Mouse (Mus musculus) adrenal gland, postnatal 10 days (tissue): ENCODE results near the gene Mrgprg. TPM values are rescaled to one million over a fixed set of nuclear protein-coding genes. Genes with fewer than 3 reads are reported as not detected.

Experiments used
- DNase-seq: peaks from one replicate; pipeline ENCODE4 v3.0.0; 2021; ENCODE audit warnings: mixed read lengths
- total RNA-seq, 2 experiments: library from RNA; stranded (reverse); gene quantifications; 2 replicates each; pipeline ENCODE4 v1.2.3; 2021

The Mrgprg gene
- total RNA-seq, 2 experiments from 2014 or later: 0.18 to 0.58 TPM

DNA sequence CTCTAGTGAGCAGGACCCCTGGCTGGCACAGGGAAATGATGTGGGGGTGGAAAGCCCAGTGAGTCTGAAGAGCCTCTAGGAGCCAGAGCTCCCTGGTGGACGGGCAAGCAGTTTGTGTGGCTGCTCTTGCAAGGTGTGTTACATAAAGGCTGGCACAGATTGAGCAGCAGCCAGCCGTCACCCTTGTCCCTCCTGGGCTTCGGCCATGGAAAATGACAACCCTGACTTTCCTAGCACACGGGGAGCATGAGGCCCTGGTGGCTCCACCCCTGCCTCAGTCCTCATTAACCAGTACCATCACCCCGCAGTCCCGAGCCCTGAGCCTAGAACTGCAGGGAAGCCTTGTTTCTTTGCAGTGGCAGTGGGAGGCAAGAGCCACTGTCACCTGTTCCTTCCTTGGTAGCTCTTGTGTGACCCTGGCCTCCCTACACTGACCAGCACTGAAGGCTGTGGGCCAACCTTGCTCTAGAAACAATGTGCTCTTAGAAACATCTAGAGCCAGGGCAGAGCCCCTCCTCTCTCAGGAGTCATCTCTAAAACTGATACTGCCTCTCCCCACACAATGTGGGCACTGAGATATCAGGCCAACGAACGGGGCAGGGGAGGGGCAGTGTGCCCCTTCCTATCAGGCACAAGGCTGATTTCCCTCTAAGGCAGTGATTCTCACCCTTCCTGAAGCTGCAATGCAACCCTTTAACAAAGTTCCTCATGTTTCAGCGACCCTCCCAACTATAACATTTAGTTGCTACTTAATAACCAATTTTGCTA, 11.3 kb downstream of the Mrgprg start:
- peak; percentile 56 for DNase-seq

DNA sequence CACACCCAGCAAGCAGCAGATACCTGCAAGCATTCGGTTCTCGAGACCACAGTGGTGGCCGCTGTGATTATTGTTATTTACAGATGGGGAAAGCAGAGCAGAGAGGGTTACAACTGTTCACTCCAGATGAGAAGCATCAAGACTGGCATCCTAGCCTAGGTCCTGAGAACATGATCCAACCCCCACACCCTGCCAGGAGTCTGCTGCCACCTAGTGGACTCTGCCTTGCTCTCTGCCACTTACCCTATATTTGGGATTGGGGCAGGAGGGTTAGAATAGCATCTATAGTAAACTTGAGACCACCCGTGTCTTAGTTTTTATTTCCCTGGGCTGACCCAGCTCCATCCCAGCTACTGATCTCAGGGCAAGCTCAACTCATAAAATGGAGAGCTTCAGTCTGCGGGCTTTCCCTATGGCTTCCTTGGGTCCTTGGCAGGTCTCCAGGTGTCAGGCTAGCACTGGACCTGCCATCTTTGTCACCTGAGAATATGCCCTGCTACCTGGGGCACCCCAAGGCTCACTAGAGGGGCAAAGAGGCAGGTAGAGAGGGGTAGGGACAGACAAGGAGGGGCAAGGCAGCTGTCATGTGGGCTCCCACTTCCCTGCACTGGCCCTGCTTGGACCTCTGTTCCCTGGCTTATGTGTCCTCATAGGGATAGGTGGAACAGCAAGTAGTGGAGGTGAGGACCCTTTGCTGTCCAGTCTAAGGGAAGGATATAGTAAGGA, 12.6 kb downstream of the Mrgprg start:
- DNase-seq: peak; percentile 81

DNA sequence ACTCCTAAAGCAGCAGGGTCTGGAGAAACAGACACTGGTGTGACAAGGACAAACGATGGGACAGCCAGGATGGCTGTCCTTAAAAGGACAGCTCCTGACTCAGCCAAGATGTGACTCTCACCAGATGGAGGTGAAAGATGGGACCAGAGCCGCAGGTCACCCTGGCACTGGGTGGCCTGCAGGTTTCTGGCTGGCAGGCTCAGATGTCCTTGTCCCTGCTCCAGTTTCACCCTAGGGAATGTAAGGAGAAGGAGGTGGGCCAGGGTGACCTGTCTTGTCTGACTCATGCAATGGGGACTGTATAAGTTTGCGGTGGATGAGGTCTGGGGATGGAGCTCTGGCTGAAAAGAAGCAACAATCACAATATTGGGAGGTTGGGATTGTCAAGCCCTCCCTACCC, 14.2 kb downstream of the Mrgprg start:
- DNase-seq: no peak

DNA sequence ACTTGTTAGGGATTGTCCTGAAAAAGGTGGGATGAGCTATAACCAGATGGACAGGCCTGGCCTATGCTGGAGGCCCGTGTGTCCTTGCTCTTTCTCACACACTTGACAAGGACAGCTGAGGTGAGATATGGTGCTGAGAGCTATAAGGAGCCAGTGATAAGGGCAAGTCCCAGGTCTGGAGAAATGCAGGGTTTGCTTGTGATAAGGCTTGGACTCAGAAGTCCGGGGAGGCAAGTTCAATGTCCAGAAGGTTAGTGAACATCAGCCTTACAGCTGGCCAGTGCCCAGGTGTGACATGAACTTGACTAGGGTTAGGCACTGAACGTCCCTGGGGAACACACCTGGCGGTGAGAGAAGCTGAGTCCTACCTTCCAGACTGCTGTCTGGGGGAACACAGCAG, 14.7 kb downstream of the Mrgprg start:
- no peak for DNase-seq

DNA sequence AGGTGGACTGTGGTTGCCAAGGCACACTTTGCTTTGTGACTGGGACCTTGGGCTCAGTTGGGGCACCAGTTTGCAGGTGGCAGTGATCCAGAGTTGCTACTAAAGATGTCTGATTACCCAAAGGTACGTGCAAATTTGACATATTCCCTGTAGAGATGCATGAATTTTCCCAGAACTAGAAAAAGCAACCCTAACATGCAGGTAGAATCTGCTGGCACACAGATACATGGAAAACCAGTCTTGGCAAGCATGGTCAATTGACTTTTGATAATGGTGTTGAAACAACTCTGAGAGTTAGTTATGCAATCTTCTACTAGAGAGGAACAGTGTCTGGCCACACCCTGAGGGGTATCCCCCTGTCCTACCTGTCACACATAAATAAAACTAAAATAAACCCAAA, 15.4 kb downstream of the Mrgprg start:
- no peak for DNase-seq

DNA sequence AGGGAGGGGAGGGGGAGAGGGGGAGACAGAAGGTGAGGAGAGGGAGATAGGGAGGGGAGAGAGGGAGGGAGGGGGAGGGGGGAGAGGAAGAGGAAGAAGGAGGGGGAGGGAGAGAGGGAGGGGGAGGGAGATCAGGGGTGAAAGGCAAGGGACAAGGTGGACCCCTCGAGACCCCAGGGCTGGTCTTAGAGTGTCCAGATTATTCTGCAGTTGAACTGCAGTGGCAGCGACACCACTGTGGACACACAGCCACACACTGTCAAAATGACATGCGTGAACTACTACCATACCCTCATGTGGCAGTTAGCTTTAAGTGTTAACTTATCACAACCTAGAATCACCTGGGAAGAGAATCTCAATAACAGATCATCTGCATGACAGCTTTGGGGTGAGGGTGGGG, 17.7 kb downstream of the Mrgprg start:
- DNase-seq: no peak

DNA sequence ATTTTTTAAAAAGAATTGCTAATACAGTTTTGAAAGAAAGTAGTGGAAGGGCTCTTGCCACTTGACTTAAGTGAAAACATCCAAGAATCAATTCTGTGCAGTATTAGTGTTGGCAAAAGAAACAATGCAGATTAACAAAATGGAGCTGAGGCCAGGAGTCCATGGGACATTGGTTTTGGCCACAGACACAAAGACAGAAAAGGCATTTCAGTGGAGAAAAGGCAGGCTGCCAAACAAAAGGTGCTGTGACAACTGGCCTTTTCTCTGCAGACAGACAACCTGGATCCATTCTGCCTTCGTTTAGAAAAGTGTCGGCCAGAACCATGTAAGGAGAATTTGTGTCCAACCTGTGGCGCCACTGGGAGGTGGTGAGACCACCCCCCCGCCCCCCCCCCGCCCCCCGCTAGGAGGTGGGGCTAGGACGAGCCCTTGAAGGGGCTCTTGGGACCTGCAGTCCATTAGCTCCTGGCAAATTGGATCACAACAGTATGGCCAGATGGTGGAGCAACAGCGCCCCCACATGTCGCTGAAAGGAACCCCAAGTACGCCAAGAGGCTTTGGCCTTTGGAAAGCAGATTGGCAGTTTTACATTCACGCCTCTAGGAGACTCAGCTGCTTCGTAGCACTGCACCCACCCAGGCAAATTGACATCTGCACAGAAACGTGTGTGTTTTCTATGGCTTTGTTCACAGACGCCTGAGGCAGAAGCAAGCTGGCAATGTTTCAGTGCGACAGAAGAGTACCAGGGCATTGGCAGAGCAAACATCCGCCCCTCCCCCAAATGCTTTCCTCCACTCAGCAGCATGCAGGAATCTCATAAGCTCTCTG, 18.5 kb downstream of the Mrgprg start:
- DNase-seq: peak; percentile 93

DNA sequence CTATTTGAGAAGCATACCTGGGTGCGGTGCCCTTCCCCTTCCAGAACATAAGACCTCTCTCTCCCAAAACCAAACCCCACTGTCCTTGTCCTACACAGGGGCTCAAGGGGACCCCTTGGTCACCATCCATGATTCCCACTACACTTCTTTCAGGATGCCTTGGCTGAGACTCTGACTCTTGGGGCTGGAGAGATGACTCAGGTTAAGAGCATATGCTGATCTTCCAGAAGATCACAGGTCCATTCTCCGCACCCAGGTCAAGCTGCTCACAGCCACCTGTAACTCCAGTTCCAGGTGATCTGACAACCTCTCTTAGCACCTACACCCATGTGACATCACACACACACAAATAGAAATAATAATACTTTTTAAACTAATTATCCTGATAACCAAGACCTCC, 26.1 kb downstream of the Mrgprg start:
- no peak for DNase-seq

DNA sequence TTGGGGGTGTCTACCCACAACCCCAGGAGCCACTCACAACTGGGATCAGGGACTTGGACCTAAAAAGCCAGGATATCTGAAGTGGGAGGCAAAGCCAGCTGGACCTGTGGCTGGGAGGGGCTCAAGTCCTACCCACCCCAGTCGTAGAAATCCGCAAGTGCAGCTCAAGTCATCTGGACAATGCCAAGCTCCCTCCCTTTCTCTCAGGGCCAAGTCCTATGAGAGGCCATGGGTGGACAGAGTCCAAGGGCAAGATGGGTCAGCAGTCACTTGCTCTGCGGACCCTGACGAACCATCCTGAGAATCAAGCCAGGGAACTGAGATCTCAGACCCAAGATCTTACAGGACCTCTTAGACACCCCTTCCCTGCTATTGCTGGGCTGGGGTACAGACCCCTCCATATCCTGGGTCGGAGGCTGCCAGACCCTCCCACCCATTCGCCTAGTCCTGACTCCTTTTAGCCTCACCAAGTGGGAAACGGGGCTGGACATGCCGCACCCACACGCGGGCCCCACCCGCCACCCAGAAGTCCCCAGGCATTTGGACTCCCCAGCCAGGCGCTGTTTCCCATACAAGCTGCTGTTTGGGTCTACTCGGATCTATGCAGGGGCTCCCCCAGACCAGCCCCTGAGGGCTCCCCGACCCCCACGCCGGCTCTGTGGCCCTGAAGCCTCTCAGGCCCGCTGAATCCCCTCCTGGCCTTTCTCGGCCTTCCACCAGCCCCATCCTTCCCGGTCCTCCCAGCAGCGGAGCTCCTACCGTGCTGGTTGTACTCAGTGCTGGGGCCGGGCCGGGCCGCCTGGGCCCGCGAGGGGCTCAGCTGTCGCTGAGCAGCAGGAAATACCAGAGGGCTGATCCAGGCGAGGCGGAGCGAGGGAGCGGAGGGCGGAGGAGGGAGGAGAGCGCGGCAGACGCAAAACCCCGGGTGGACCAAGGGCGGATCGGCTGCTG, 27.0 kb downstream of the Mrgprg start:
- peak; percentile 91 for DNase-seq

DNA sequence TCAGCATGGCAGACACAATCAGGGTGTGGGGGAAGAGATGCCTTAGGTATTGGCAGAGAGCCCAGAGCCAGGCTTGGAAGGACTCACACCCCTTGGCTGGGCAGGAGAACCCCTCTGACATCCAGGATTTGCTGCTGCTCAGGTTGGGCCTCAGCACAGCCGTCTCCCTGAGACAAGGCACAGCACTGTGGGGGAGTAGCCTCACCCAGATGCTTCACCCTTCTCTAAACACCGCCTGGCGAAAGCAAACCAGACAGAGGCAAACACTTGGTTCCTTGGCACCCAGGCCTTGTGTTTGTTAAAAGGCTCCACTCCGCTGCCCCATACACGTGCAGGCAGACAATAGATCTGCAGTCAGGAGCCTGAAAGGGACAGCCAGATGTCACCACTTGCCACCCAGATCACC, 28.2 kb downstream of the Mrgprg start:
- no peak for DNase-seq

DNA sequence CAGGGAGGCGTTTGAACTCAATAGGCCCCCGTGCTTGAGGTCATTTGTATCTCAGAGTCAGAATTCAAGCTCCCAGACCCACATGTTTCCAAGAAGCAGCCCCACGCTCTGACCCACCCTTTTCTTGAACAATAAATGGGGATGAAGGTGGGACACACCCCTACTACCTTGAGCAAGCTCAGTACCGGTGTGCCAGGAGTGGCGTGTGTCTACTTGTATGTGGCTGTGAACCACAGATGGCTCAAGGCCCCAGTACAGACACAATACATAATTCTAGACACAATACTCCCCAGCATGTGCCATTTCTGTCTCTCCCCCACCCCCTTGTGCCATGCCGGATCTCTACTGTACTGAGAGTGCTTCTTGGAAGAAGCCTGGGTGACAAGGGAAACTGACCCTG, 28.6 kb downstream of the Mrgprg start:
- no peak for DNase-seq

DNA sequence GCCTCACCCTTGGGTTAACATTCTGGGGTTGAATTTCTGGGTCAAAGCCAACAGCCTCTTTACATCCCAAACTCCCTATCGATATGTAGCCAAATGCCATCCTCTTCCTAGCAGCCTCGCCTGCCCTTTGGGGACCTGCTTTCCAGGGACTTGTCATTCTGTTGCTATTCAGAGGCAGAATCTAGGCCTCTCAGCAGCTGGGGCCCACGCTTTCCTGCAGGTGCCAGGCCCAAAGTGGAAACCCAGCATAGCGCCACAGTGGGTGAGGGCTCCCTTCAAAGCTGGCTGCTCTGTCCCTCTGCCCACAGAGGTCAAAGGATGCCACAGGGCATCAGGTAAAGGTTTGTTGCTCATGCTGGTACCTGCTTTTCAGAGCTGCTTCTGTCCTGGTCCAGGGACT, 33.0 kb downstream of the Mrgprg start:
- no peak for DNase-seq

DNA sequence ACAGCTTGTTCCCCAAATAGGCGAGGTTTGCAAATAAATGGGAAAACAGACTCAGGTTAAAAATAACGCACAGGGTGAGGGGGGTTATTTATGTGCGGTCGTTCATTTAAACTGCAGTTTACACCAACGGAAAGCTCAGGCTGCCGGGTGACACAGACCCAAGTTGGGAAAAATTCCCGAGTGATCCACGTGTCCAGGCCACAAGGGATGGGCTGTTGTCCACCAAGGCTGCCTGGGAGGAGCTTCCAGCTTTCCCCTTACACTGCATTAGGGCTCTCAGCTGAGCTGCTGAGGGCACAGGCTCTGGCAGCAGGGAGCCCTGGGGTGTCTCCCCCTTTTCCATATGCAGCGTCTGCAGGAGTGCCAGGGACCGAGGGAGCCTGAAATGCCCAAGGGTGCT, 36.9 kb downstream of the Mrgprg start:
- peak; percentile 34 for DNase-seq

DNA sequence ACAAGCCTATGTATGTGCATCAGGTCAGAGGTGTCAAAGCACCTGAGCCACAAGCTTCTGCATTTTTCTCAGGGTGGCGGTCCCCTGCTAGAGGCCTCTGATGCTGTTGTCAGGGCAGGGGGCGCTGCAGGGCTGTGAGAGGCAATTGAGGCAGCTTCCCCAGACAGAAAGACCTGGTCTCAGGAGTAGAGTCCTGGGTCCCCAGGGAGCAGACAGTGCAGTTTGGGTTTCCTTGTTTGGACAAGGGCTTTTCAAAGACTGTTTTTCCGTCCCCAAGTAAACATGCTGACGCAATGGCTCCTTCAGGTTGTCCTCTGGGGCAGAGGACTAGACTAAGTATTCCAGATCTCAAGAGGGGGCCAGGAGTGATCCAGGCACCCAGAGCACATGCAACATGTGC, 40.4 kb downstream of the Mrgprg start:
- no peak for DNase-seq

DNA sequence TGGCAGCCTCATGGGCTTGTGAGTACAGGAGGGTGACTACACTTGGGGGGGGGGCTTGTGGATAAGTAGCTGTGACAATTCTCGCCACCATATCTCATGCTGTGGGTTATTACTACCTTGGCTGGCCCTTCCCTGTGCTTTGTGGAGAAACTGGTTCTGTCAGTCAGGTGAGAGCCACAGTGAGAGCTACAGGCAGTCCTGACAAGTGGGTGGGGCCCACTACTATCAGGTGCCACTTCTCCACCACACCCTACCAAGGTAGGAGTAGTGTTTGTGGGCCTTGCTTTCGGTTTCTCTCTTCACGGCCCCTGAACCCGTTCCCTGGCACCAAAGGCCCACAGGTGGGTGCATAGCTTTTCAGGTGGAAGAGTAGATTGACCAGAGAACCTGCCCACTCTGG, 43.0 kb downstream of the Mrgprg start:
- DNase-seq: no peak

DNA sequence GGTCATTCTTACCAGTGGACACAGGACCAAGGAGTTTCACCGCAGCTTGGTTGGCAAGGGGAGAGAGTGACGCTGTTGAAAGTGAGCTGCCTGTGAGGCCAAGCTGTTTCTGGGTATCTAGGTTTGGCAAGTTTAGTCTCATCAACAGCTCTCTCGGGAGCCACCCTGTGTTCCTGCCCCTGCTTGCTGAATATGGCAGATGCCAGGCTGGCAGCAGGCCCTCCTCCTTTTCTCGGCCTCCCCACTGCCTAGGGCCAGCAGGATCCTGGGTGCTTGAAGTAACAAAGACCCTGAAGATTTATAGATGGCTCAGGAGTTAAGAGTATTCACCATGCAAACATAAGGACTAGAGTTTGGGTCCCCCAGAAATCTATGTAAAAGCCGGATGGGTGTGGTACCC, 44.1 kb downstream of the Mrgprg start:
- peak; percentile 19 for DNase-seq

DNA sequence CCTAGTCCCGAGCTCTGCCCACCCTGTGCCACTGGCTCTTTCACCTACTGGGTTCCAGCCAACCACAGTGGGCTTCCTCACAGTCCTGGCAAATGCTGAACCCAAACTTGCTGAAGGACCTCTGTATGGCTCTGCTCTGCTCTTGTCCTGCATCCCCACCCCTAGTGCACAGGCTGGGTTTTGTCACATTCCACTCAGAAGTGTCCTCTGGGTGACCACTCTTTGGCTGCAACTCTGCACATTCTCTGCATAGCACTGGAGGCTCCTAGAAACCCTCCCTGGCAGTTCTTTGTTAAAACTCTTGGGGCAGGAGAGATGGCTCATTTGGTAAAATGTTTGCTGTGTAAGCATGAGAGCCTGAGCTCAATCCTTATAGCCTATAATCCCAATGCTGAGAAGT, 49.0 kb downstream of the Mrgprg start:
- DNase-seq: no peak
